Mouse (Mus musculus) erythroblast, embryonic 14.5 days (primary cell): ENCODE data around the gene Cyp1a2. TPM values are rescaled to one million over a fixed set of nuclear protein-coding genes. Genes with fewer than 3 reads are reported as not detected.
"Not testable (repeated sequence)": the region's sequence is repeated elsewhere in the genome, so short reads cannot be mapped to it uniquely, and the experiment has no call there.

ENCODE experiments used
- H3K27me3 ChIP-seq: 2 replicates; pipeline ENCODE4 v1.6.1; 2012; ENCODE audit warnings: inconsistent platforms; ENCODE audit not compliant: control insufficient read depth
- H3K36me3 ChIP-seq: 2 replicates; pipeline ENCODE4 v1.6.1; 2012; ENCODE audit warnings: mild to moderate bottlenecking, inconsistent platforms; ENCODE audit not compliant: control insufficient read depth
- H3K4me1 ChIP-seq: 2 replicates; pipeline ENCODE4 v1.6.1; 2012; ENCODE audit warnings: inconsistent platforms; ENCODE audit not compliant: control insufficient read depth
- H3K4me3 ChIP-seq: replicated peaks from 2 replicates; pipeline ENCODE3; 2012; ENCODE audit warnings: moderate library complexity, mild to moderate bottlenecking, inconsistent platforms
- H3K9me3 ChIP-seq: 2 replicates; pipeline ENCODE4 v1.6.1; 2012; ENCODE audit warnings: low read length, inconsistent platforms, mixed read lengths; ENCODE audit not compliant: control insufficient read depth
- GATA1 ChIP-seq: IDR thresholded peaks from 2 replicates; pipeline ENCODE4 v1.6.1; 2012; ENCODE audit warnings: low read length, inconsistent platforms, mixed read lengths
- TAL1 ChIP-seq: IDR thresholded peaks from 3 replicates; pipeline ENCODE4 v1.6.1; 2012; ENCODE audit warnings: low read length, inconsistent platforms, mixed read lengths
- polyA plus RNA-seq: library from polyadenylated mRNA; stranded (reverse); fragments of >175 nt; gene quantifications from 2 replicates; pipeline ENCODE4 v1.2.3, GENCODE M21; 2012

The Cyp1a2 gene
- not detected in 2 replicates for polyA plus RNA-seq

- H3K27me3 ChIP-seq, result peaks cover 8% of the 10 kb centered on the region; the same call in 1 of the 2 replicates
- no peaks in the 10 kb centered on the region for H3K36me3 ChIP-seq
- no peak for TF ChIP-seq TAL1
Observed at GRCm38 (mm10) chr9:57683520-57683919, at the start of gene Cyp1a2. Cyp1a2 (minus strand) TSS chr9:57683703.

GRCm38 (mm10) chr9:57728312-57728711 lies 44.8 kb upstream of the Cyp1a2 start:
- Histone ChIP-seq H3K27me3 (no peaks in the 10 kb centered on the region), H3K9me3 (no peaks in the 10 kb centered on the region), H3K4me1 (no peaks in the 10 kb centered on the region), H3K36me3 (peaks cover 81% of the 10 kb centered on the region), H3K4me3 (no peak overlapping the region)
- TF ChIP-seq TAL1 (no peak), GATA1 (no peak)

More at GRCm38 (mm10) chr9:57683520-57683919, at the start of gene Cyp1a2:
- H3K9me3 ChIP-seq, result no peaks in the 10 kb centered on the region
- H3K4me3 ChIP-seq, result no peak within 1 kb of the TSS
- H3K4me1 ChIP-seq, result peaks cover 7% of the 10 kb centered on the region

GRCm38 (mm10) chr9:57724701-57725100 lies 41.2 kb upstream of the Cyp1a2 start:
- Histone ChIP-seq H3K9me3 (no peaks in the 10 kb centered on the region), H3K36me3 (peaks cover 80% of the 10 kb centered on the region), H3K4me1 (no peaks in the 10 kb centered on the region), H3K27me3 (no peaks in the 10 kb centered on the region), H3K4me3 (no peak overlapping the region)
- TF ChIP-seq TAL1, result no peak
- no peak for TF ChIP-seq GATA1

- TF ChIP-seq TAL1 (no peak), GATA1 (no peak)
- H3K4me1 ChIP-seq, result no peaks in the 10 kb centered on the region
- no peak overlapping the region for H3K4me3 ChIP-seq
- no peaks in the 10 kb centered on the region for H3K27me3 ChIP-seq
- H3K36me3 ChIP-seq, result peaks cover 80% of the 10 kb centered on the region
- H3K9me3 ChIP-seq, result no peaks in the 10 kb centered on the region
Observed at GRCm38 (mm10) chr9:57723796-57724195, 40.3 kb upstream of the Cyp1a2 start.

GRCm38 (mm10) chr9:57723315-57723715 lies 39.8 kb upstream of the Cyp1a2 start:
- no peak overlapping the region for H3K4me3 ChIP-seq
- H3K36me3 ChIP-seq, result peaks cover 84% of the 10 kb centered on the region
- H3K4me1 ChIP-seq, result no peaks in the 10 kb centered on the region
- no peaks in the 10 kb centered on the region for H3K9me3 ChIP-seq
- TF ChIP-seq GATA1 (no peak), TAL1 (no peak)
- no peaks in the 10 kb centered on the region for H3K27me3 ChIP-seq

- H3K27me3 ChIP-seq, result no peaks in the 10 kb centered on the region
- no peak overlapping the region for H3K4me3 ChIP-seq
- H3K36me3 ChIP-seq, result peaks cover 83% of the 10 kb centered on the region
- no peak for TF ChIP-seq GATA1
- no peak for TF ChIP-seq TAL1
- H3K9me3 ChIP-seq, result no peaks in the 10 kb centered on the region
- H3K4me1 ChIP-seq, result no peaks in the 10 kb centered on the region
Observed at GRCm38 (mm10) chr9:57722371-57722770, 38.9 kb upstream of the Cyp1a2 start.

GRCm38 (mm10) chr9:57720736-57721135 lies 37.2 kb upstream of the Cyp1a2 start:
- H3K9me3 ChIP-seq, result no peaks in the 10 kb centered on the region
- peaks cover 82% of the 10 kb centered on the region for H3K36me3 ChIP-seq
- TF ChIP-seq TAL1, result no peak
- TF ChIP-seq GATA1, result no peak
- H3K27me3 ChIP-seq, result no peaks in the 10 kb centered on the region
- H3K4me3 ChIP-seq, result no peak overlapping the region
- H3K4me1 ChIP-seq, result no peaks in the 10 kb centered on the region

- Histone ChIP-seq H3K27me3 (no peaks in the 10 kb centered on the region), H3K4me3 (no peak overlapping the region), H3K36me3 (peaks cover 87% of the 10 kb centered on the region), H3K4me1 (no peaks in the 10 kb centered on the region), H3K9me3 (no peaks in the 10 kb centered on the region)
- TF ChIP-seq GATA1 (no peak), TAL1 (no peak)
Observed at GRCm38 (mm10) chr9:57718408-57718807, 34.9 kb upstream of the Cyp1a2 start.

- peaks cover 6% of the 10 kb centered on the region for H3K9me3 ChIP-seq
- H3K27me3 ChIP-seq, result no peaks in the 10 kb centered on the region
- no peak for TF ChIP-seq GATA1
- TF ChIP-seq TAL1, result no peak
- peaks cover 54% of the 10 kb centered on the region for H3K36me3 ChIP-seq
- H3K4me3 ChIP-seq, result no peak overlapping the region
- peaks cover 23% of the 10 kb centered on the region for H3K4me1 ChIP-seq
Observed at GRCm38 (mm10) chr9:57712194-57712593, 28.7 kb upstream of the Cyp1a2 start.

- not testable (repeated sequence) for H3K4me3 ChIP-seq, H3K9me3 ChIP-seq, H3K27me3 ChIP-seq
- Histone ChIP-seq H3K4me1 (peaks cover 23% of the 10 kb centered on the region), H3K36me3 (peaks cover 34% of the 10 kb centered on the region)
Observed at GRCm38 (mm10) chr9:57710214-57710613, 26.7 kb upstream of the Cyp1a2 start.
